Mouse (Mus musculus): Measurements from ENCODE around the gene Vps72. TPM values are rescaled to one million over a fixed set of nuclear protein-coding genes. Genes with fewer than 3 reads are reported as not detected.

The Vps72 gene
- polyA plus RNA-seq, 1 experiment from 2014 or later, result 194 TPM

GRCm38 (mm10) chr3:95136336-95136735, 25.5 kb downstream of the Vps72 start:
- no peak for DNase-seq

GRCm38 (mm10) chr3:95139586-95140288, 28.9 kb downstream of the Vps72 start:
- H3K27ac ChIP-seq (replicated peaks; ENCODE audit: low read depth, low read length), result no peak overlapping the region
- WGBS, result 75% methylated on average over 25 of the region's 25 CpGs
- peaks cover 10% of the 10 kb centered on the region; the same call in 1 of the 2 replicates for H3K4me1 ChIP-seq (ENCODE audit: control insufficient read depth, insufficient read depth, low read length)
- no peak overlapping the region for H3K4me2 ChIP-seq (ENCODE audit: low read length)
- no peak overlapping the region for H3K9ac ChIP-seq (replicated peaks; ENCODE audit: low read length)
- DNase-seq (no peak), ATAC-seq (ENCODE audit: low FRiP score, low TSS enrichment) (no peak)
- peaks cover 24% of the 10 kb centered on the region for H3K36me3 ChIP-seq (ENCODE audit: control insufficient read depth, insufficient read depth, low read length)
- no peaks in the 10 kb centered on the region for H3K9me3 ChIP-seq (ENCODE audit: control insufficient read depth, low read length)
- no peaks in the 10 kb centered on the region for H3K27me3 ChIP-seq (ENCODE audit: control insufficient read depth, insufficient read depth, low read length)
- H3K4me3 ChIP-seq (replicated peaks; ENCODE audit: low read depth, low read length), result no peak overlapping the region

More at GRCm38 (mm10) chr3:95136336-95136735, 25.5 kb downstream of the Vps72 start:
- Histone ChIP-seq H3K4me2 (ENCODE audit: low read length) (no peak overlapping the region), H3K9ac (replicated peaks; ENCODE audit: low read length) (no peak overlapping the region), H3K36me3 (ENCODE audit: control insufficient read depth, insufficient read depth, low read length) (peaks cover 22% of the 10 kb centered on the region), H3K27ac (replicated peaks; ENCODE audit: low read depth, low read length) (no peak overlapping the region), H3K4me1 (ENCODE audit: control insufficient read depth, insufficient read depth, low read length) (peaks cover 17% of the 10 kb centered on the region), H3K9me3 (ENCODE audit: control insufficient read depth, low read length) (no peaks in the 10 kb centered on the region), H3K27me3 (ENCODE audit: control insufficient read depth, insufficient read depth, low read length) (no peaks in the 10 kb centered on the region), H3K4me3 (replicated peaks; ENCODE audit: low read depth, low read length) (no peak overlapping the region)
- no peak for ATAC-seq (ENCODE audit: low FRiP score, low TSS enrichment)
- 90% methylated on average over 3 of the region's 3 CpGs for WGBS

- Histone ChIP-seq H3K27ac (replicated peaks; ENCODE audit: low read depth, low read length) (no peak overlapping the region), H3K4me2 (ENCODE audit: low read length) (no peak overlapping the region), H3K27me3 (ENCODE audit: control insufficient read depth, insufficient read depth, low read length) (no peaks in the 10 kb centered on the region), H3K4me1 (ENCODE audit: control insufficient read depth, insufficient read depth, low read length) (peaks cover 6% of the 10 kb centered on the region; the same call in 1 of the 2 replicates), H3K9me3 (ENCODE audit: control insufficient read depth, low read length) (no peaks in the 10 kb centered on the region), H3K36me3 (ENCODE audit: control insufficient read depth, insufficient read depth, low read length) (peaks cover 24% of the 10 kb centered on the region), H3K9ac (replicated peaks; ENCODE audit: low read length) (no peak overlapping the region), H3K4me3 (replicated peaks; ENCODE audit: low read depth, low read length) (no peak overlapping the region)
- no peak for DNase-seq
- WGBS, result 60% methylated on average over 18 of the region's 18 CpGs
- no peak for ATAC-seq (ENCODE audit: low FRiP score, low TSS enrichment)
These were observed 29.4 kb downstream of the Vps72 start for GRCm38 (mm10) chr3:95140289-95140595.

- no peak overlapping the region for H3K9ac ChIP-seq (replicated peaks; ENCODE audit: low read length)
- no peaks in the 10 kb centered on the region for H3K27me3 ChIP-seq (ENCODE audit: control insufficient read depth, insufficient read depth, low read length)
- H3K4me3 ChIP-seq (replicated peaks; ENCODE audit: low read depth, low read length), result no peak overlapping the region
- H3K27ac ChIP-seq (replicated peaks; ENCODE audit: low read depth, low read length), result no peak overlapping the region
- no peaks in the 10 kb centered on the region for H3K9me3 ChIP-seq (ENCODE audit: control insufficient read depth, low read length)
- H3K4me1 ChIP-seq (ENCODE audit: control insufficient read depth, insufficient read depth, low read length), result 0 out of 2 replicates have a peak, but pooled peaks cover 3% of the 10 kb centered on the region
- WGBS, result 88% methylated on average over 6 of the region's 6 CpGs
- no peak for DNase-seq
- peaks cover 24% of the 10 kb centered on the region for H3K36me3 ChIP-seq (ENCODE audit: control insufficient read depth, insufficient read depth, low read length)
- H3K4me2 ChIP-seq (ENCODE audit: low read length), result no peak overlapping the region
- no peak for ATAC-seq (ENCODE audit: low FRiP score, low TSS enrichment)
These were observed 30.0 kb downstream of the Vps72 start for GRCm38 (mm10) chr3:95140795-95141194.

GRCm38 (mm10) chr3:95141474-95141873, 30.7 kb downstream of the Vps72 start:
- DNase-seq, result no peak
- peaks cover 24% of the 10 kb centered on the region for H3K36me3 ChIP-seq (ENCODE audit: control insufficient read depth, insufficient read depth, low read length)
- ATAC-seq (ENCODE audit: low FRiP score, low TSS enrichment), result no peak
- no peak overlapping the region for H3K4me2 ChIP-seq (ENCODE audit: low read length)
- H3K4me3 ChIP-seq (replicated peaks; ENCODE audit: low read depth, low read length), result no peak overlapping the region
- no peaks in the 10 kb centered on the region for H3K27me3 ChIP-seq (ENCODE audit: control insufficient read depth, insufficient read depth, low read length)
- WGBS, result 97% methylated on average over 9 of the region's 9 CpGs
- H3K4me1 ChIP-seq (ENCODE audit: control insufficient read depth, insufficient read depth, low read length), result no peaks in the 10 kb centered on the region
- H3K27ac ChIP-seq (replicated peaks; ENCODE audit: low read depth, low read length), result no peak overlapping the region
- H3K9ac ChIP-seq (replicated peaks; ENCODE audit: low read length), result no peak overlapping the region
- no peaks in the 10 kb centered on the region for H3K9me3 ChIP-seq (ENCODE audit: control insufficient read depth, low read length)

- Histone ChIP-seq H3K27me3 (ENCODE audit: control insufficient read depth, insufficient read depth, low read length) (no peaks in the 10 kb centered on the region), H3K9ac (replicated peaks; ENCODE audit: low read length) (no peak within 1 kb of the TSS), H3K36me3 (ENCODE audit: control insufficient read depth, insufficient read depth, low read length) (peaks cover 24% of the 10 kb centered on the region), H3K27ac (replicated peaks; ENCODE audit: low read depth, low read length) (no peak within 1 kb of the TSS), H3K4me2 (ENCODE audit: low read length) (no peak within 1 kb of the TSS), H3K4me1 (ENCODE audit: control insufficient read depth, insufficient read depth, low read length) (no peaks in the 10 kb centered on the region), H3K4me3 (replicated peaks; ENCODE audit: low read depth, low read length) (no peak within 1 kb of the TSS), H3K9me3 (ENCODE audit: control insufficient read depth, low read length) (no peaks in the 10 kb centered on the region)
- no peak for ATAC-seq (ENCODE audit: low FRiP score, low TSS enrichment)
- 85% methylated on average over 10 of the region's 10 CpGs for WGBS
- no peak for DNase-seq
These were observed 31.3 kb downstream of the Vps72 start, which contains the start of gene Tnfaip8l2 for GRCm38 (mm10) chr3:95141952-95142616. TSS of gene Tnfaip8l2 (minus strand) at chr3:95142360.

GRCm38 (mm10) chr3:95142617-95143011, 31.8 kb downstream of the Vps72 start:
- WGBS, result 12% methylated on average over 5 of the region's 5 CpGs
- Histone ChIP-seq H3K4me2 (ENCODE audit: low read length) (no peak overlapping the region), H3K4me1 (ENCODE audit: control insufficient read depth, insufficient read depth, low read length) (no peaks in the 10 kb centered on the region), H3K9ac (replicated peaks; ENCODE audit: low read length) (no peak overlapping the region), H3K9me3 (ENCODE audit: control insufficient read depth, low read length) (no peaks in the 10 kb centered on the region), H3K4me3 (replicated peaks; ENCODE audit: low read depth, low read length) (no peak overlapping the region), H3K27ac (replicated peaks; ENCODE audit: low read depth, low read length) (no peak overlapping the region), H3K36me3 (ENCODE audit: control insufficient read depth, insufficient read depth, low read length) (peaks cover 24% of the 10 kb centered on the region), H3K27me3 (ENCODE audit: control insufficient read depth, insufficient read depth, low read length) (no peaks in the 10 kb centered on the region)
- peak; percentile 76 for ATAC-seq (ENCODE audit: low FRiP score, low TSS enrichment)
- DNase-seq, result peak; percentile 90

- ATAC-seq (ENCODE audit: low FRiP score, low TSS enrichment) (no peak), DNase-seq (no peak)
- no peaks in the 10 kb centered on the region for H3K9me3 ChIP-seq (ENCODE audit: control insufficient read depth, low read length)
- no peak overlapping the region for H3K4me2 ChIP-seq (ENCODE audit: low read length)
- no peaks in the 10 kb centered on the region for H3K4me1 ChIP-seq (ENCODE audit: control insufficient read depth, insufficient read depth, low read length)
- 54% methylated on average over 3 of the region's 3 CpGs for WGBS
- no peak overlapping the region for H3K9ac ChIP-seq (replicated peaks; ENCODE audit: low read length)
- H3K27ac ChIP-seq (replicated peaks; ENCODE audit: low read depth, low read length), result no peak overlapping the region
- H3K27me3 ChIP-seq (ENCODE audit: control insufficient read depth, insufficient read depth, low read length), result no peaks in the 10 kb centered on the region
- H3K36me3 ChIP-seq (ENCODE audit: control insufficient read depth, insufficient read depth, low read length), result no peaks in the 10 kb centered on the region
- no peak overlapping the region for H3K4me3 ChIP-seq (replicated peaks; ENCODE audit: low read depth, low read length)
These were observed 37.1 kb downstream of the Vps72 start for GRCm38 (mm10) chr3:95147924-95148323.

- no peaks in the 10 kb centered on the region for H3K4me1 ChIP-seq (ENCODE audit: control insufficient read depth, insufficient read depth, low read length)
- H3K9ac ChIP-seq (replicated peaks; ENCODE audit: low read length), result no peak overlapping the region
- H3K27ac ChIP-seq (replicated peaks; ENCODE audit: low read depth, low read length), result no peak overlapping the region
- no peak overlapping the region for H3K4me3 ChIP-seq (replicated peaks; ENCODE audit: low read depth, low read length)
- H3K4me2 ChIP-seq (ENCODE audit: low read length), result no peak overlapping the region
- no peaks in the 10 kb centered on the region for H3K36me3 ChIP-seq (ENCODE audit: control insufficient read depth, insufficient read depth, low read length)
- no peaks in the 10 kb centered on the region for H3K27me3 ChIP-seq (ENCODE audit: control insufficient read depth, insufficient read depth, low read length)
- no peaks in the 10 kb centered on the region for H3K9me3 ChIP-seq (ENCODE audit: control insufficient read depth, low read length)
- WGBS, result 53% methylated on average over 4 of the region's 4 CpGs
- ATAC-seq (ENCODE audit: low FRiP score, low TSS enrichment), result no peak
- peak; percentile 22 for DNase-seq
These were observed 43.1 kb downstream of the Vps72 start for GRCm38 (mm10) chr3:95153874-95154273.
